Mouse (Mus musculus): ENCODE measurements around the gene Pcgf2.
"Not testable (repeated sequence)": the region's sequence is repeated elsewhere in the genome, so short reads cannot be mapped to it uniquely, and the experiment has no call there.

Pcgf2 gene

DNA sequence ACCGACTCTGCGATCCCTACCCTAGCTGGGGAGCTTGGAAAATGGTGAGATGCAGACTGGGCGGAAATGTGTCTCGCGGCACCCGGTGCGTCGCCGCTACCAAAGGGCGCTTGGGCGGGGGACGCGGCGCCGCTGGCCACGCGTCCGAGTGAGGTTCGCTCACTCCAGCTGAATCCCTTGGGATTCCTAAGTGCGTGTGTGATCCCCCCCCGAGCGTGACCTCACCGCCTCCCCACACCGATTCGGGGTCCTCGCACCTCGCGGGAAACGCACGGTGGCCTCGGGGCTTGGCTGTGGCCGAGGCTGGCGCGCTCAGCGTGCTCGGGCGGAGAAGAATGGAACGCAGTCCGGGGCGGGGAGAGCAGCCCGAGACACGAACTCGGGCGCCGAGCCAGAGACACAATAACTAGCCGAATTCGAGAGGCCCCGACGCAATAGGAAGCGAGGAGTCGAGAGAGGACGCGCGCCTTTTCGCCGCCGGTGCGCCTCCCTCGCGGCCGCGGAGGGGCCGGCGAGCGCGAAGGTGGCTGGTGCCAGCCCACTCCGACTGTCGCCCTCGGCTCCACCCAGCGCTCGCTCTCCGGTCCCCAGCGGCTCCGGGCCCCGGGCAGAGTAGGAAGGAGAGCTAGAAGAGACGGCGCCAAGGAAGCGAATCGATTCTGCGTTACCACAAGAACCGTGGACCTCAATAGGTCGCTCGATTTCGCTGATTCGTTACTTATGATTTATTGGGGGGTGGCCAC, at the start of gene Pcgf2:
TSS of gene Pcgf2 (minus strand) at position 495 of the 743 bp plus-strand sequence.
- peak; percentile 85 for DNase-seq

DNA sequence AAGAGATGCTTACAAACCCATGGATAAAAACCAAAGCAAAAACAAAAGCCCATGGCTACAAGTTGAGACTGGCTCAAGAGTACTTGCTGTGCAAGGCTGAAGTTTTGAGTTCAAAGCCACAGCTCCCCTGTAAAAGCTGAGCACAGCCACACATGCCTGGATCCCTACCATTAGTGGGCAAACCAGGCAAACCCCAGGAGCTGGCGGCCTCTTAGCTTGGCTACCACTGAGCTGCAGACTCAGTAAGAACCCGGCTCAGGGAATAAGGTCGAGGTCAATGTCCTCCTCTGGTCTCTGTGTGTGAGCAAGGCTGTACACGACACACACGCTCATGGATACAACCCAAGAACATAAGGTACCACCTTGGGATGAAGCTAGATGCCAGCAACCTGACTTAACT, 48.2 kb upstream of the Pcgf2 start:
- DNase-seq: no peak

DNA sequence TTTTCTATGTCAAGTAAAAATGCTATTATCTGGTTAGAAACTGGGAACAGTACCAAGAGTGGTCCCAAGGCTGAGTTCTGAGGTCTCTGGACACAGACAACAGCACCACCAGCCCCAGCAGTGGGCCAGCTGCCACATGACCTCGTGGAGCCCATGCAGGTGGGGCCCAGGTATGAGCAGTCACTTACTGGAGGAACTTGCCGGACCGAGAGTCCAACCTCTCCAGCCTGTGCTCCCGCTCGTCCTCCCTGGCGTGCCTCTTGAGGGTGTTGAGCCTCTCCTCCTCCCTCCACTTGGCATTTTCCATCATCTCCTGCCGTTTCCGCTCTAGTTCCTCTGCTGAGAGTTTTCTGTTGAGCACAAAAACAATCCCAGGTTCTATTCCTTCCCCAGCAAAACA, 47.5 kb upstream of the Pcgf2 start:
- no peak for DNase-seq

DNA sequence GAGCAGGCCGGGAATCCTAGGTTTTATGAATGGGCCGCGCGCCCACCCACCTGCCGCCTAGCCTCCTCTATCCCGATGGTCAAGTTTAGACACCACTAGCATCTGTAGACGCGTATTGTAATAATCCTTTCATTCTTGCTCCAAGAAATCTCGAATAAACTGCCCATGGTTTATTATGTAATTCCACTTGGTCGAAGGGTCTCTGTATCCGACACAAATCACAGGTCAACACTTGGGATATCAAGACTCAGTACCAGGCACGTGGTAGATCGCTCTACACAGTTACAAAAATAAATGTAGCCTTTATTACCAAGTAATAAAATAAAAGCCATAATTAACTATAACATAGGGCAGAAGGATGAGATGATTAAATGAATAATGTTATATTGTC, 45.0 kb upstream of the Pcgf2 start:
- no peak for DNase-seq

DNA sequence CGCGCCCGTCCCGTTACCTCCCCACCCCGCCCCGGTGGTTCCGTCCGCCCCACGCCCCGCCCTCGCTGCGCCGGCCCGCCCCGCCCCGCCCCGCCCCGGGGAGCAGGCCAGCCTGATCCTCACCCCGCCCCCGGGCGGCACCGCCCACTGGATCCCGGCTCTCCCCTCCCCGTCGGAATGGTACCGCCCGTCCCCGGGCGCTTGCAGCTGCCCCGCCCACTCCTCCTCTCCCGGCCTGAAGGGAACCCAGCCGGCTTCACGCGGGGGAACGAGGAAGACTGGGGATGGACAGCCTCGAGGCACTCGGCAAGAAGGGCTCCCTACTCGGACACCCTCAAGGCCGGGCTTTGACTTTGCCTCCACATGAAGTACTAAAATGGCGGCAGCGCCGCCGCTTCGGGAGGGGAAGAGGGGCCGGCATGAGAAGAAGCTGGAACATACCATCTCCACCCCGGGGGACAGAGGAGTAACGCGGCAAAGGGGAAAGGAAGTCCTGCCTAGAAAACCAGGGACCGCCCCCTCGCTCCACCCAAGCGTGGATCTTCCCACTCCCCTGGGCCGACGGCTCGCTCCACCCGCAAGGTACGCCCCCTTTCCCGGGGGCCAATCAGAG, 44.5 kb upstream of the Pcgf2 start:
- peak; percentile 100 for DNase-seq

DNA sequence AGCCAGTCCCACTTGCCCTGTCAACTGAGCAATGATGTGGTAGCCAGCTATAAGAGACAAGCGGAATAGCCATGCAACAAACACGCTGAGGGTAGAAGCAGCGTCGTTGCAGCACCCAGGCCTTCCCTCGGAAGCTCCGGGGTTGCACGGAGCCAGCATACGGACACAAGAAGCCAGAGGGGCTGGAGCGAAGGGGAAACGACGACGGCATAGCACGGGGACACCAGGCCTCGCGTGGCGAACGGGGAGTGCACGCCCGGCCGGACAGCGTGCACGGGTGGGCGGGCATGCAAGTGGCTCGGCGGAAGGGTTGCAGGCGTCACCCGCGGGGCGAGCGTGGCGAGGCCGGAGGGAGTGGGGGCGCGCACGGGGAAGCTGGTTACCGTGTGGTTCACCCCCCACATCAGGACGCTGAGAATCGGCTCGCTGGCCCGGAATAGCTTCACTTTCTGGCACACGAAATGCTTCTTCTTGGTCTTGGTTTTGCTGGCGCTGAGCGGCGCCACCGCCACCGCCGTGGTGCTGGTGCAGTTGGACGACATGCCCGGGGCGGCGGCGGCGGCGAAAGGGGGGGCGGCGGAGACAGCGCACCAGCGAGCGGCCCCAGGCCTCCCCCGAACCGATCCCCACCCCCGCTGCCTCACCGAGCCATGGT, 43.9 kb upstream of the Pcgf2 start, which contains the start of gene Pip4k2b:
TSS of gene Pip4k2b (minus strand) at position 642 of the 655 bp plus-strand sequence.
- no peak for DNase-seq

DNA sequence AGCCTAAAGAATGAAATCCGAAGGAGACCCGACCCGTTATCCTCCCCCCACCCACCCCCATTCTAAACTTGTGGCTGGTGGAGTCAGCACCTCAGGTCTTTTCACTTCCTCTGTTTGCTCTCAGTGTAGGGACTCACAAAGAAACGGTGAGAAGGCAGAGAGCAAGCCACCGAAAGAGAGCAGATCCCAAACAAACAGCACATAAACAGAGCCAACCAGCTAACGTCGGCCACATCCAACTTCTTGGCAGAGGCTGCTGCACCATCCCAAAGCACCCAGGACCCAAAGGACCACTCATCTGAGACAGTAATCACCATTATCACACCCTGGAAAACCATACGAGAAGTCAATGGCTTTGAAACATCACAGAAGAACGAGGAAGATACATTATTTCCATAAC, 43.1 kb upstream of the Pcgf2 start:
- DNase-seq: no peak

DNA sequence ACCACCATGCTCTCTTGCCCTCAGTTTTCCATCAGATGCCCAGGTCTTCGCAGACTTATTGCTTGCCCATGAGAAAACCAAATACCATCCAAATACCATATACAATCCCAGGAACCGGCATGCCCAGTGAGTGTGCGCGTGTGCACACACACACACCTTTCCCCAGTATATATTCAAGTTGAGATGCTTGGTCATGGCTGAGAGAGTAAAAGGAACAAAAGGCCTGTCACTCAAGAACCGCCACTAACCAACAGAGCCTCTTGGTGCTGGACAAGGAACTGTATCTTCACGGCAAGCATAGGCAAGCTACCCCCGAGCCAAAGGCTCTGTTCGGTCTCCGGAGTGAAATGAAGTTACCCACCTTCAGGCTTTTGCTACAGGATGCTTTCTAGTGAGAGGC, 42.3 kb upstream of the Pcgf2 start:
- DNase-seq: no peak

DNA sequence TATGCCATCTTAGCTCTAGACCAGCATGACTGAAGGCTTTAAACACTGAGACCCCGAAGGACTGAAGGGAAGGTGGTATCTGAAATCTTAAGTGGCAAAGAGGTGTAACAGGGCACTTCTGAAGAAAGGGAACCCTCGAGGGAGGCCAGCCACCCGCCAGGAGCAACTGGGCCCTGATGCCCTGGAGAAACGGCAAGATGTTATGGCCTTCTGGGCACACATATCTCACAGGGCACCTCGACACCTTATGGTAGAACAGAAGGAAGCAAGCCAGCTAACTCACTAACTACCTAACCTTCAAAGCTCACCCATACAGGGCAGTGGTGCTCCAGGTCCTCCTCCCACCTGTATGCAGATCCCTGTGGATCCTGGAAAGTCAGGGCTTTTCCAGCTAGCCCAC, 41.9 kb upstream of the Pcgf2 start:
- DNase-seq: no peak

DNA sequence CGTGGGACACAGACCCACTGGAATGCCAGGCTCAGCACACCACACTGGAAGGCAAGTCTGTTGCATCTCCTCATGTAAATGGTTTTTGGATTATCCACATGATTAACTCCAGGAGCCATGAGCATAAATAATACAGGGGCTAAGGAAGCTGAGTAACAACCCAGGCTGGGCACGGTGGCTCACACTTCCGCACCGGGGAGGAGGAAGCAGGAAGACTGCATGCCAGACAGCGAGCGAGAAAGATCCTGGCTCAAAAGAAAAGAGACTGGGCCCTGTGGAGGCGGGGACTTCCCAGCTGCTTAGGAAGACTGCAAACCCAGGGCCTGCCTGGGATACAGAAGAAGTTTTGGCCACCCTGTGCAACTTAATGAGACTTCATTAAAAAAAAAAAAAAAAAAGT, 39.9 kb upstream of the Pcgf2 start:
- peak; percentile 46 for DNase-seq

DNA sequence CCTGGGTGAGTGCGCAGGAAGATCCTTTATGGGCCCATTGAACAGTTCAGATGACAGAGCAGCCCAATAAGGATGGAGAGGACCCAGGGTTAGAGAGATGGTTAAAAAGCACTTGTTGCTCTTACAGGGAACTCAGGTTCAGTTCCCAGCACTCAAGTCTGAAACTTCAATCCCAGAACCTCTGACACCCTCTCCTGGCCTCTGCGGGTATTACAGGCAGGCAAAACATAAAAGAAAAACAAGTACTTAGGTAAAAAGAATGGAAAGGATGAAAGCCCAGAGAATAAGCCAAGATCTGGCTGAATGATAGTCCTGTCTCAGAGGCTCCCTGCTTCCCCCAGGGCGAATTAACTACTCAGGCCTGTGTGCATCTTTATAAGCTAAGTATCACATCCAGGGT, 38.9 kb upstream of the Pcgf2 start:
- no peak for DNase-seq

DNA sequence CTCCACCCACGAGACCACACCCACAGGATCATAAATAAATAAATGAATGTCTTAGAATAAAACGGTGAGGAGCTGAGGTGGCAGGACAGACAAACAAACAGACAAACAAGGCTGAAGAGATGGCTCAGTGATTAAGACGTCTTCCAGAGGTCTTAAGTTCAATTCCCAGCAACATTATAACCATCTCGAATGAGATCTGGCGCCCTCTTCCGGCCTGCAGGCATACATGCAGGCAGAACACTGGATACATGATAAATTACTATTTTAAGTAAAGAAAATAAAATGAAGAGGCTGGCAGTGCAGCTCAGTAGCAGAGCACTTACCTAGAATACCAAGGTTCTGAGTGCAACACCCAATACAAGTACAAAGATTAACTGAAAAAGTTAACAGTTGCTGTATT, 38.4 kb upstream of the Pcgf2 start:
- no peak for DNase-seq

DNA sequence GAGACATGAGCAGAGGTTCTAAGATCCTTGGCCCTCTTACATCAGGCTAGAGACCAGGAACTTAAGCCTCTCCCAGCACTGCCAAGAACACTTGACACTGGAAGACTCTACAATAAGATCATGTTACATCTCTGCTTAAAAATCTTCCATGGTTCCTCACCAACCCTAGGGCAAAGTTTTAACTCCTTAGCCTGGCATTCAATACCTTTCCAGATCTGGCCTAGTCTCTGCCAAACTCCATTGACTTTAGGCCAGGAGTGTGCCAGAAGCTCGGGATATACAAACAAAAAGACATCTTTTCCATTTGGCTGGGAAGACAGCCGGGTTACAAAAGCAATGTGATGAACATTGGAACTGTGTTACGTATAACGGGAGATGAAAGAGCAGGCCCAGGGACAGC, 37.3 kb upstream of the Pcgf2 start:
- DNase-seq: no peak

DNA sequence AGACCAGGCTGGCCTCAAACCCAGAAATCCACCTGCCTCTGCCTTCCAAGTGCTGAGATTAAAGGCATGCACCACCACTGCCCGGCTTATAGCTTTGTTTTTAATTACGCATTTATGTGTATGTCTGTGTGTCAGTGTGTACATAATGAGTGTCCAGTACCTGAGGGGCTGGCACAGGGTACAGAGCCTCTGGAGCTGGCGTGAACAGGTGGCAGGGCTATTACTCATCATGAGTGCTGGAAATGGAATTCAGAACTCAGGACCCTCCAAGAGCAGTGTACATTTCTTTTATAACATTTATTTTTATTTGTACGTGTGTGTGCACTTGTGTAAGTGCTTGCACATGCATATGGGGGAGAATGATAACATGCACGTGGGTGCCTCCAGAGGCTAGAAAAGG, 36.3 kb upstream of the Pcgf2 start:
- DNase-seq: no peak

DNA sequence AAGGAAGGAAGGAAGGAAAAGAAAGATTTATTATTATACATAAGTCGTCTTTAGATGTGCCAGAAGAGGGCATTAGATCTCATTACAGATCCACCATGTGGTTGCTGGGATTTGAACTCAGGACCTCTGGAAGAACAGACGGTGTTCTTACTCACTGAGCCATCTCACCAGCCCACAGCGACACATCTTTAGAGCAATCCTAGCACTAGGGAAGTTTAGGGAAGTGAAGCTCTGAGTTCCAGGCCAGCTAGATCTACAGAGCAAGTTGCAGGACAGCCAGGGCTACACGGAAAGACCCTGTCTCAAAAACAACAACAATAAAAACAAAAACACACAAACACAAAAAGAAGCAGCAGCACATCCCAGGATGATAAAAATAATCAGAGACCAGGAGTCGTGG, 34.5 kb upstream of the Pcgf2 start:
- DNase-seq: not testable (repeated sequence)

DNA sequence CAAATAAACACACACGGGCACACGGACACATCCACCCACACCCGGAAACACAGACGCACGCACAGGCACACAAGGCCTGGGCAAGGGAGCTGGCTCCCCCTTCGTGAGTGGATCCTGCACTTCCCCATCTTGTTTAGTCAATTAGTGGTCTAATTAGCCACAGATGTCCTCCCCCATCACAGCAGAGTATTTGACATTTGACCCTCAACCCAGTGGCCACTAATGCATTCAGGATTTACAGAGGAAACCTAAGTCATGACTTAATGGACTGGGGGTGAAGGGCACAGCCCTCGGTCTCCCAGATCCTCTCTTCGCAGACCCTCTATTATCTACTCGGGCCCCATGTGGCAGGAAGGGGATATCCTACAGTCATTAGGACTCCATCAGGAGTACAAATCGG, 33.4 kb upstream of the Pcgf2 start:
- no peak for DNase-seq

DNA sequence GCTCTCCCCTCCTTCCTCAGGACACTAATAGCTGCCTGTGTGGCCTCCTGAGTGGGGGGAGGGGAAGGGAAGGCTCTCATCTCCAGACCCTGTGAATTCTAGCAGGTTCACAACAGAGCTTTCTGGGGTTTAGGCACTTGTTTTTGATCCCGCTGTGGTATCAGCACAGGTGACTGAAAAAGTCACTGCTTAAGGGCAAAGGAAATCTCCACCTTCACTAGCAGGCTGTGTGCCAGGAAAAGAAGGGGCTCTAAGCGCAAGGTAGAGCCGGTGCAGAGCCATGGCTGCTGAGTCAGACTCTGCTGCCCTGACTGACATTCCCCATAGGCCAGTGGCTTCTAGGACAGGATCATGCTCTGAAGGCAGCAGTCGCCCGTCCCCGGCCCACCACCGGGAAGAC, 28.4 kb upstream of the Pcgf2 start:
- DNase-seq: no peak

DNA sequence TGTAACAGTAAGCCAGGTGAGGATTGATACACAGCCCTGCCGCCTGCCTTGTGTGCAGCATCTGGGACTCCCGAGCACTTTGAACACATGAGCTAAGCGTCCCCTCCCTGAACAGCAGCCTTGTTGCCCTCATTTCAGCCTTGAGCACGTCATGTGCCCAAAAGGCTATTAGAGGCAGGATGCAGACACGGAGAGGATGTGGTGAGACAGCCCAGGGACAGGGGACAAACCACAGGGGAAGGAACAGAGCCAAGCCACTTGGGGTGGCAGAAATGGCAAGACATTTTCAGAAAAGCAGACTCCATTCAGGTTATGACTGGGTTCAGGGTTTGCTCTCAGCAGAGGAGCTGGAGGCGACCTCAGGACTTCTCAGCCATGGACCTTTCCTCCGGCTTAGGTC, 28.0 kb upstream of the Pcgf2 start:
- no peak for DNase-seq

DNA sequence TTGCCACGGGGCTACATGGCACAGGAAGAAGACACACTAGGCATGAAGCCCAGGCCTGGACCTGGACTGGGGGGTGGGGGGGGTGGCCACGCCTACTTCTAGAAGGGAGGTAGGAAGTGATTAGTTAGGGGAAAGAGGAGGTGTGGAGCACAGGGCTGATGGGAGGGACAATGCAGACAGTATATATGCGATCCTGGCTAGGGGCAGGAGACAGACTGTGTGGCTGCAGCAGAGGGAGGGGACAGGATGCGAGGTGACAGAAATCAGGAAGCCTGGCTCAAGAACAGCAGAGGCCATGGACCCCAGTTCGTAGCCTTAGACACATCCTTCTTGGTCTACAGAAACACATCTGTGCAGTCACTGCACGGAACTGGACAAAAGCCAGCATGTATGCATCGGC, 23.4 kb upstream of the Pcgf2 start:
- DNase-seq: no peak

DNA sequence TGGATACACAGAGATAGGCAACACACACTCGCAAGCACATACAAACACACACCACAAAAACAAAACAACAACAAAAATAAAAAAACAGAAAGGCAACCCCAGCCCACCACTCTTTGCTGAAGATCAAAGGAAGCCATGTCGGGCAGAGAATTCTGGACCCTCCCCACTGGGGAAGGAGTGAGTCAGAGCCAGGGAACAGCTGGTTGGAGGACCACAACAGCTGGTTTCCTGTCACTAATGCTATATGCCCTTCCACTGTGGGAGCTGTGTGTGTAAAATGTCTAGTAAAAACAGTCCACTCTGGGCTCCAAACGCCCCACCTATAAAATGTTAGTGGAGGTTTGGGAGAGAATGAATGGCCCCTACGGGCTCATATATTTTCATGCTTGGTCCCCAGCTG, 21.0 kb upstream of the Pcgf2 start:
- no peak for DNase-seq

DNA sequence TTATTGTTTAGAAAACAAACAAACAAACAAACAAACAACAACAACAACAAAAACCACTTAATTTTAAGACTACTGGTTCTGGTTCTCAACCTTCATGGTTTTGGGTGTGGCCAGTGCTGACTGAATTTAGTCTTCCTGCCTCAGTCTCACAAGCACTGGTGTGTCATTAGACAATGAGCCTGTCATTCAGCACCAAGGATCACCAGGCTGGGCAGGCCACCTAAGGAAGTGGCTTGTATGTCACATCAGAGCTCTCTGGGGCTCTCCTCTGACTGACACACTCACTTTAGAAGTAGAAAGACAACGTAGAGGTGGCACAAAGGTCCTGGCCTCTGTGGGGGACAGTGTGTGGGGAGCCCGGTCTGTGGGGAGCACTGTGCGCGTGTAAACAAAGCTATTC, 18.7 kb upstream of the Pcgf2 start:
- DNase-seq: no peak

DNA sequence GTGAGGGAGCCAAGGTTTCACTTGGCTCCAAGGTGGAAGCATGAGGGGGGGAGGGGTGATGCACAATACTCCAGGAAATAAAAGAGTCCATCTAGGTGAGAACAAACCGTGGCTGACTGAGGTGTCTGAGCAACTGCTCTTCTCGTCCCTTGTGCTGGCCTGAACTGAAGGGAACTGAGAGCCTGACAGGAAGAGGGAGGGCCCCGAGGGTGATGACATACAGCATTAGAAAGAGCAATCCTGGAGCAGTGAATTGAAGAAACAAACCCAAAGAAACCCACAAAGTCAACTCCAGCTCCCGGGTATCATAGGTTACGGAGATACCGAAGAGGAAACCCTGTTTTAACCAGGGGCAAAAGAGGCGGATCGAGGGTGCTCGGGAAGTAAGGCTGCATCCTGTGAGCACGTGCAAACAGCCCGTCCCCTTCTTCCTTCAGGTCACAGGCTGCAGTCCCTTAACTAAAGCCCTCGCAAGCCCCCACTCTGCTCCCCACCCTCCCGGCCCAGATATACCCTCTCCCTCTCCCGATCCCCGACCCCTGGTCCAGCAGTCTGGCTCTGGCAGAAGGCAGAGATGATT, 18.1 kb upstream of the Pcgf2 start:
- no peak for DNase-seq

DNA sequence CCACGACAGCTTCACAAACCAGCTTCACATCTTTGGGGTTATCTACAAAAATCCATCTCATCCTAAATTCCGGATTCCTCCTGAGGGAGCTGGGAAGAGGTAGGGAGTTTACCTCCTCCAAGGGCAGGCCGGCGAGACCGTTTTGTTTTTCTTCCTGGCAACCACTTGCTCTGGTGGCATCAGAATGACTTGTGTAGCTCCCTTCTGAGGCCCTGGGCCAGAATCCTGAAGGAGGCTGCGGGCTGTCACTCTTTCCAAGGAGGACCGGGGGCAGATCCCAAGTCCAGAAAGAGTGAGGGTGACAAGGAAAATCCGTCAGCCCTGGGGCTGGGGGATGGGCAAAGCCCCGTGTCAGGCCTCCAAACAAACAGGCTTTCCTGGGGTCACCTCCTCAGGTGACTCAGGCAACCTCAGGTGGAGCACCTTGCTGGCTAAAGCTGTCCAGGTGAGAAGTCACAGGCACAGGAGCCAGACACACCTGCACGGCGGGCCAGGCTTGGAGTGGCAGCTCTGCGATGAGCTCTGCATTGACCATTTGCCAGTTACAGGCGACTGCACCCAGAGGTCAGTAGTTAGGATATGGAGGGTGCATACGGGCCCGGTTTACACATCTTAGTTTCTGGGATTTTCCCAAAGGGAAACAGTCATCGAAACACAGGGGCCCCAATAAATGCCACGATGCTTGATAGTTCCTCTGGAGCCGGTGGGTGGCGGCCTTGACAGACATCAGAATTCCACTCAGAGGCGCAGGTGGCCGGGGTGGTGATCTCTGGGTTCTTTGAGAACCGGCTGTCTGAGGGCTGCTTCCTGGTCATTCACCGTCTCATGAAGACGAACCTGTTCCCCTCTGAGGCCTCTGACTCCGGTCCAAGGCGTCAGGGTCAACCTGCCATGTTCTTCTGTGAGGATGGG, 17.3 kb upstream of the Pcgf2 start:
- no peak for DNase-seq

Data from kidney, adult 18-20 months (tissue).